Mouse (Mus musculus) spleen, adult 2 months (tissue): ENCODE data around the gene Dcaf4.

Source experiments
- CTCF ChIP-seq: fragments of 200-500 bp; IDR thresholded peaks from 2 replicates; pipeline ENCODE4 v1.5.1; 2011; ENCODE audit warnings: mild to moderate bottlenecking, inconsistent platforms; ENCODE audit not compliant: insufficient read depth, insufficient read length, insufficient replicate concordance; ENCODE audit errors: extremely low read depth
- POLR2A ChIP-seq: fragments of 200-500 bp; IDR thresholded peaks from 2 replicates; pipeline ENCODE4 v1.6.1; 2011; ENCODE audit warnings: low read depth, low read length, inconsistent platforms

DNA sequence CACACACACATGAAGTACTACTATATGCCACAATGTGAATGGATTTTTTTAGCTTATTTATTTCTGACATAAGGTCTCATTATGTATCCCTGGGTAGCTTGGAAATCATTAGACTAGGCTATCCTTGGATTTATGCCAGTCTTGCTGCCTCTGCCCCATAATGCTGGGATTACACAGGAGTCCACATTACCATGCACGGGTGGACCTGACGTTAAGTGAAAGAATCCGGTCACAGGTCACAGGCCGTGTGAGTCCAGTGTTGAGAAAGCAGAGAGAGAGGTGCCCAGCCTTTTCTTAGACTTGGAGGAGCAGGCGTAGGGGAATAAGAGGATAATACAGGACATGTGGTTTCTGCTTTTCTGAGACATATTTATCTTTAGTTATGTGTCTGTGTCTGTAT lies 21.0 kb upstream of the Dcaf4 start:
- TF ChIP-seq CTCF (no peak), POLR2A (no peak)
